Mouse (Mus musculus): ENCODE measurements at regions not wholly inside any gene's neighbourhood (a gene's known extent, or its start where the extent isn't known, plus 50 kb on each side); places are given as distances from the start of the nearest gene placed in this dataset.

GRCm38 (mm10) chr11:111443381-111443780 is 377.4 kb downstream of the Kcnj2 start:
- DNase-seq (ENCODE audit: inconsistent ontology term) = no peak

GRCm38 (mm10) chr11:111444791-111445190 is 378.8 kb downstream of the Kcnj2 start:
- DNase-seq (ENCODE audit: inconsistent ontology term) = no peak

- DNase-seq (ENCODE audit: inconsistent ontology term) = peak; percentile 54
Observed at GRCm38 (mm10) chr11:111445764-111446163, 379.8 kb downstream of the Kcnj2 start.

- DNase-seq (ENCODE audit: inconsistent ontology term) = peak; percentile 24
Observed at GRCm38 (mm10) chr11:111450811-111451494, 385.0 kb downstream of the Kcnj2 start.

- no peak for DNase-seq (ENCODE audit: inconsistent ontology term)
Observed at GRCm38 (mm10) chr11:111460046-111460445, 394.1 kb downstream of the Kcnj2 start.

GRCm38 (mm10) chr11:111484981-111485380 is 419.0 kb downstream of the Kcnj2 start:
- DNase-seq (ENCODE audit: inconsistent ontology term) = no peak

GRCm38 (mm10) chr11:111512471-111512870 is 446.5 kb downstream of the Kcnj2 start:
- peak; percentile 50 for DNase-seq (ENCODE audit: inconsistent ontology term)

GRCm38 (mm10) chr11:111522716-111523115 is 456.8 kb downstream of the Kcnj2 start:
- DNase-seq (ENCODE audit: inconsistent ontology term) = peak; percentile 70

- no peak for DNase-seq (ENCODE audit: inconsistent ontology term)
Observed at GRCm38 (mm10) chr11:111523465-111523864, 457.5 kb downstream of the Kcnj2 start.

- no peak for DNase-seq (ENCODE audit: inconsistent ontology term)
Observed at GRCm38 (mm10) chr11:111526010-111526742, 460.2 kb downstream of the Kcnj2 start.

- no peak for DNase-seq (ENCODE audit: inconsistent ontology term)
Observed at GRCm38 (mm10) chr11:111529591-111529990, 463.6 kb downstream of the Kcnj2 start.

- DNase-seq (ENCODE audit: inconsistent ontology term) = no peak
Observed at GRCm38 (mm10) chr11:111530912-111531311, 464.9 kb downstream of the Kcnj2 start.

- no peak for DNase-seq (ENCODE audit: inconsistent ontology term)
Observed at GRCm38 (mm10) chr11:111532457-111532856, 466.5 kb downstream of the Kcnj2 start.

- DNase-seq (ENCODE audit: inconsistent ontology term) = peak; percentile 65
Observed at GRCm38 (mm10) chr11:111536040-111536836, 470.3 kb downstream of the Kcnj2 start.

- DNase-seq (ENCODE audit: inconsistent ontology term) = no peak
Observed at GRCm38 (mm10) chr11:111537654-111538053, 471.7 kb downstream of the Kcnj2 start.

- no peak for DNase-seq (ENCODE audit: inconsistent ontology term)
Observed at GRCm38 (mm10) chr11:111539960-111540359, 474.0 kb downstream of the Kcnj2 start.

- DNase-seq (ENCODE audit: inconsistent ontology term) = peak; percentile 13
Observed at GRCm38 (mm10) chr11:111545291-111545690, 479.3 kb downstream of the Kcnj2 start.

GRCm38 (mm10) chr11:111555131-111555530 is 489.2 kb downstream of the Kcnj2 start:
- no peak for DNase-seq (ENCODE audit: inconsistent ontology term)

- DNase-seq (ENCODE audit: inconsistent ontology term) = no peak
Observed at GRCm38 (mm10) chr11:111555615-111556014, 489.7 kb downstream of the Kcnj2 start.

- peak; percentile 33 for DNase-seq (ENCODE audit: inconsistent ontology term)
Observed at GRCm38 (mm10) chr11:111558302-111559140, 492.6 kb downstream of the Kcnj2 start.

- DNase-seq (ENCODE audit: inconsistent ontology term) = no peak
Observed at GRCm38 (mm10) chr11:111563171-111563570, 497.2 kb downstream of the Kcnj2 start.
